Mouse (Mus musculus): ENCODE results near the gene Dis3l2. TPM values are rescaled to one million over a fixed set of nuclear protein-coding genes. Genes with fewer than 3 reads are reported as not detected.

Dis3l2 gene
- total and polyA plus RNA-seq, 2 experiments from 2014 or later, result 33.3 to 45.7 TPM

DNA sequence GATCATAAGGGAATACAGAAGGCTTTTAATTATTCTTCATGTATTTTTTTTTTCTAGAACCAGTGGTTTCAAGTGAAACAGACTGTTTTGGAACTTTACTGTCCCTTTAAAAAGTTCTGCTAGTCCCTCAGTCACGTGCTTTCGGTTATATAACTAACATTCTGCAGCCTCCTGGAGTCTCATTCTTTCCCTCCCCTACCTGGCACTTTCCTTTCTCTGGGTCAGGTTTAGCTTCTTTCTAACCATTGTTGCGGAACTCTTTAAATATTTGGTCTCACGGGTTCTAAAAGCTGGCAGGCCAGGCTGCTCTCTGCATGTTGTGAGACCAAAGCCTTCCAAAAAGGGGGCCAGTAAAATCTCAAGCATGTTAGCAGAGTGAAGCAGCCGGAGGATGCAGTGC lies 222.2 kb downstream of the Dis3l2 start:
- no peak for ATAC-seq (ENCODE audit: low FRiP score)
- no peaks in the 10 kb centered on the region for H3K4me1 ChIP-seq (ENCODE audit: insufficient read depth, low read length)
- no peaks in the 10 kb centered on the region for H3K9me3 ChIP-seq (ENCODE audit: low read length)
- H3K27ac ChIP-seq (ENCODE audit: low read depth, low read length), result no peak overlapping the region
- 73% methylated on average over 5 of the region's 5 CpGs for WGBS
- no peak for TF ChIP-seq CTCF (IDR thresholded peaks at IDR 0.05)
- H3K36me3 ChIP-seq (ENCODE audit: insufficient read depth, low read length), result no peaks in the 10 kb centered on the region
- DNase-seq (ENCODE audit: low spot score), result no peak
- H3K4me3 ChIP-seq (ENCODE audit: low read depth, low read length), result no peak overlapping the region
- no peak overlapping the region for H3K4me2 ChIP-seq (ENCODE audit: low read depth, low read length, poor library complexity, severe bottlenecking)
- H3K9ac ChIP-seq (replicated peaks; ENCODE audit: low read length, poor library complexity, severe bottlenecking), result no peak overlapping the region
- no peaks in the 10 kb centered on the region for H3K27me3 ChIP-seq (ENCODE audit: insufficient read depth, low read length)

DNA sequence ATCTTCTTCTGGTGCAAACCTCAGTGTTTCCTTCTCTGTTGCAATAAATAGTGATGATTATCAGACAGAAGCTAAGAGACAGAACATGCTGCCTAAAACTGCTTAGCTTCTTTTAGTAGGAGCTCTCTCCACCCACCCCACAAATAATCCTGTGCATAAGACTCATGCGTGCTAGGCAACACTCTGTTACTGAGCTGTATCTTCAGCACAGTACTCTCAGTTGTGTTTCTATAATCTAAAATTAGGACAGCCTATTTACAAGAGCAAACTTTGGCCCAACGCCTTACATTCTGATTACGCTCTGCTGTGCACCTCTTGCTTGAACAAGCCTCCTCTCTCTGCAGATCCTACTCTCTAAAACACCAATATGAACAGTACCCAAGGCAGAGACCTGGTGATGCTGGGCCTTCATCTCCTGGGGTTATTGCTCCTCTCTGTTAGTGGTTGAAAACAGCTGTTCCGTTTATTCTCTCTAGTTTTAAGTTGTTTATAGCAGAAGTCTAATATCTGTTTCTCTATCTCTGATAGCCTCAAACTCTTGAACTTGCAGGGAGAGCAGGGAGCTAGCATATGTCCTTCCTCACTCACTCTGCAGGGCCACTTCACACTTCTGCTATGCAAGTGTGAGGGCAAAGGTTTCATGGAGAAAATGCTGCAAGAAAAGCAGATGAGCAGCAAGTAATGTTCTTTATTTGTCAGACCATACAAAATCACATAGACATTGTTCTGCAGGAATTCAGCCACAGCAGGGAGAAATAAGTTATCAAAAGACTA lies 228.2 kb downstream of the Dis3l2 start:
- no peak overlapping the region for H3K27ac ChIP-seq (ENCODE audit: low read depth, low read length)
- no peaks in the 10 kb centered on the region for H3K27me3 ChIP-seq (ENCODE audit: insufficient read depth, low read length)
- no peaks in the 10 kb centered on the region for H3K9me3 ChIP-seq (ENCODE audit: low read length)
- ATAC-seq (ENCODE audit: low FRiP score) (no peak), DNase-seq (ENCODE audit: low spot score) (no peak)
- no peaks in the 10 kb centered on the region for H3K4me1 ChIP-seq (ENCODE audit: insufficient read depth, low read length)
- H3K4me2 ChIP-seq (ENCODE audit: low read depth, low read length, poor library complexity, severe bottlenecking), result no peak overlapping the region
- no peak overlapping the region for H3K4me3 ChIP-seq (ENCODE audit: low read depth, low read length)
- no peak for TF ChIP-seq CTCF (IDR thresholded peaks at IDR 0.05)
- no peaks in the 10 kb centered on the region; the same call in none of the 2 replicates for H3K36me3 ChIP-seq (ENCODE audit: insufficient read depth, low read length)
- 99% methylated on average over 4 of the region's 4 CpGs for WGBS
- H3K9ac ChIP-seq (replicated peaks; ENCODE audit: low read length, poor library complexity, severe bottlenecking), result no peak overlapping the region

DNA sequence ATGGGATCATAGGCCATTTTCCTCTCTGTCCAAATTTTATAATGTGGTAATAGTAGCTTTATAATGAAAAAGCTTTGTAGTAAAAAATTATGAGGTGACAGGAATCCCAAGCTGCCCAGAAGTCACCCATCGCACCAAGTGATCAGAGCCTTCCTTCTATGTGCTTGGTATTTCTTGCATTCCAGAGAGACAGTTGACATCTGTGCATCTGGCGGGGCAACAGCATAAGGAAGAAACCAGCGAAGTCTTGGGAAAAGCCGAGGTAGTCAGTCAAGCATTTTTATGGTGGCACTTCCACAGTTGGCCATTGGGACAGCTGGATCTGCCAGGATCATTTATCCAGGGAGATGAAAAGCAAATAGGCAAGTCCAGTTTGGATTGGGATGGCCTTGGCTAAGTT lies 229.2 kb downstream of the Dis3l2 start:
- Histone ChIP-seq H3K36me3 (ENCODE audit: insufficient read depth, low read length) (no peaks in the 10 kb centered on the region; the same call in none of the 2 replicates), H3K27ac (ENCODE audit: low read depth, low read length) (no peak overlapping the region), H3K4me1 (ENCODE audit: insufficient read depth, low read length) (no peaks in the 10 kb centered on the region), H3K4me2 (ENCODE audit: low read depth, low read length, poor library complexity, severe bottlenecking) (no peak overlapping the region), H3K27me3 (ENCODE audit: insufficient read depth, low read length) (no peaks in the 10 kb centered on the region), H3K9ac (replicated peaks; ENCODE audit: low read length, poor library complexity, severe bottlenecking) (no peak overlapping the region), H3K9me3 (ENCODE audit: low read length) (no peaks in the 10 kb centered on the region), H3K4me3 (ENCODE audit: low read depth, low read length) (no peak overlapping the region)
- WGBS, result 94% methylated on average over 4 of the region's 4 CpGs
- DNase-seq (ENCODE audit: low spot score) (no peak), ATAC-seq (ENCODE audit: low FRiP score) (no peak)
- TF ChIP-seq CTCF (IDR thresholded peaks at IDR 0.05), result no peak

DNA sequence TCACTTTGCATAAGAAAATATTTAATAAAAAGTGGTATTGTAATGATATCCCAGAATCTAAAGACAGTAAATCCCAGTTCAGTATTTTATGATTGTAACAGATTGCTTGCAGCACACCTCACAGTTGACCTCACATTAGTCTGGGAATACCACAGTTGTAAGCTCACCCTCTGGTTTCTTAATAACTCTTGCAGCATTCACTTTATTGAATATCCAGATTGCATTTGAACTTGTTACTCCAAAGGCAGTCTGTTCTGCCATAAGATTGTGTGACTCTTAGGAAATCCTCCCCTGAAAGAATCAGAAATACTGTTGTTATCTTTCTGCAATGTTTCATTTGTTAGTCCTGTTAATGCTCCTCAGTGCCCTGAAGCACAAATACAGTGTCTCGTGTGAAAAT lies 230.0 kb downstream of the Dis3l2 start:
- no peak overlapping the region for H3K4me3 ChIP-seq (ENCODE audit: low read depth, low read length)
- DNase-seq (ENCODE audit: low spot score), result no peak
- TF ChIP-seq CTCF (IDR thresholded peaks at IDR 0.05), result no peak
- no peaks in the 10 kb centered on the region for H3K27me3 ChIP-seq (ENCODE audit: insufficient read depth, low read length)
- no peak overlapping the region for H3K4me2 ChIP-seq (ENCODE audit: low read depth, low read length, poor library complexity, severe bottlenecking)
- H3K36me3 ChIP-seq (ENCODE audit: insufficient read depth, low read length), result no peaks in the 10 kb centered on the region; the same call in none of the 2 replicates
- WGBS, result 73% methylated on average over 1 of the region's 1 CpGs
- H3K9me3 ChIP-seq (ENCODE audit: low read length), result no peaks in the 10 kb centered on the region
- no peaks in the 10 kb centered on the region for H3K4me1 ChIP-seq (ENCODE audit: insufficient read depth, low read length)
- no peak overlapping the region for H3K27ac ChIP-seq (ENCODE audit: low read depth, low read length)
- H3K9ac ChIP-seq (replicated peaks; ENCODE audit: low read length, poor library complexity, severe bottlenecking), result no peak overlapping the region
- ATAC-seq (ENCODE audit: low FRiP score), result no peak

DNA sequence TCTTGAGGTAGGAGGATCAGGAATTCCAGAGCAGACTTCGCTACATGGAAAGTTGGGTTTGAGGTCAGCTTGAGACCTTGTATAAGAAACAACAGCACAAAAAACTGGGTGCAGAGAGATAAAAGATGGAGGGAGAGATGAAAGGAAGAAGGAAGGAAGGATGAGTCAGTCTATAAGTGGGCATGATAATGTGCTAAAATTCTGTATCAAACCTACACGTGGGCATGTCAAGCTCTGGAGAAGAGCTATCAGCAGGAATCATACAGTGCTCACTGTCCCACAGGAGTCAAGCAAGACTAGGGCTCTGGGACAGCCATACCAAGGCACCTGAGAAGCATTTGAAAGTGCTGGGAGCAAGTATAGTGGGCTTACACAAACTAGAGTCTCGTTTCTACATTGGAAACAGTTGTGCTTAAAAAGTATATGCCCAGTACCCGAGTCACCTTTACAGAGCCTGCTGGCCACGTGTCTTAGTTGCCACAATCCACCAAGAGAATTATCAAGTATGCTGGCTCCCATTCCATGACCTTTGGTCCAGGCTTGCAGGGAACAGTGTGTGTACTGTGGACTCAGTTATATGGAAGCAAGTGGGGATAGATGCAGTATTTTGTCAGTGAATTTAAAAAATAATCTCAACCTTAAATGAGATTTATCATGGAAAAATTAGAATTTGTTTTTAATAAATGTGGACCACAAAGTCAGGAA lies 248.0 kb downstream of the Dis3l2 start:
- no peak for TF ChIP-seq CTCF (IDR thresholded peaks at IDR 0.05)
- H3K4me2 ChIP-seq (ENCODE audit: low read depth, low read length, poor library complexity, severe bottlenecking), result no peak overlapping the region
- H3K9me3 ChIP-seq (ENCODE audit: low read length), result no peaks in the 10 kb centered on the region
- H3K27ac ChIP-seq (ENCODE audit: low read depth, low read length), result no peak overlapping the region
- H3K4me1 ChIP-seq (ENCODE audit: insufficient read depth, low read length), result no peaks in the 10 kb centered on the region
- ATAC-seq (ENCODE audit: low FRiP score) (no peak), DNase-seq (ENCODE audit: low spot score) (no peak)
- H3K9ac ChIP-seq (replicated peaks; ENCODE audit: low read length, poor library complexity, severe bottlenecking), result no peak overlapping the region
- 84% methylated on average over 5 of the region's 5 CpGs for WGBS
- H3K27me3 ChIP-seq (ENCODE audit: insufficient read depth, low read length), result no peaks in the 10 kb centered on the region
- H3K4me3 ChIP-seq (ENCODE audit: low read depth, low read length), result no peak overlapping the region
- no peaks in the 10 kb centered on the region for H3K36me3 ChIP-seq (ENCODE audit: insufficient read depth, low read length)

DNA sequence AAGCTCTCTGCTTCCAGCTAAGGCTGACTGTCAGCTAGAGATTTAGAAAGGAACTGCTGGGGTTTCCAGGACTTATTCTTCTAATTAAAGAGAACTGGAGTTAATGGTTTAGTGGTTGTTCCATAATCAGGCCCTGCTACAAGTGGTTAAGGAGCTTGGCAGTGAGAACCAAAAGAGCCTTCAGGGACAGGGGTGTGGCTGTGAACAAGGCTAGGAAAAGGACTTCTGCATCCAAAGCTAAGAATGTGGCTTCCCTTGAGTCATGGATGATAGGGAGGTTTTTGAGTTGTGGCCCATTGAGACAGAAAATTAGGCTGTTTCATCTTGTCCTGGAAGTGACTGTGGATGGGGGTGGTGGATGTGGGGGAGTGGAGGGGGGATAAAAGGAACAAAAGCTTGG lies 252.2 kb downstream of the Dis3l2 start:
- Histone ChIP-seq H3K4me2 (ENCODE audit: low read depth, low read length, poor library complexity, severe bottlenecking) (no peak overlapping the region), H3K4me3 (ENCODE audit: low read depth, low read length) (no peak overlapping the region), H3K36me3 (ENCODE audit: insufficient read depth, low read length) (no peaks in the 10 kb centered on the region; the same call in 1 of the 2 replicates), H3K4me1 (ENCODE audit: insufficient read depth, low read length) (no peaks in the 10 kb centered on the region), H3K27me3 (ENCODE audit: insufficient read depth, low read length) (no peaks in the 10 kb centered on the region), H3K9me3 (ENCODE audit: low read length) (no peaks in the 10 kb centered on the region), H3K27ac (ENCODE audit: low read depth, low read length) (no peak overlapping the region), H3K9ac (replicated peaks; ENCODE audit: low read length, poor library complexity, severe bottlenecking) (no peak overlapping the region)
- no peak for ATAC-seq (ENCODE audit: low FRiP score)
- no peak for DNase-seq (ENCODE audit: low spot score)
- TF ChIP-seq CTCF (IDR thresholded peaks at IDR 0.05), result no peak
